Mouse (Mus musculus): ENCODE measurements around the gene Olfr847. TPM values are rescaled to one million over a fixed set of nuclear protein-coding genes. Genes with fewer than 3 reads are reported as not detected.

The Olfr847 gene
- polyA plus RNA-seq (2014; fragmentation: Nextera tagmentation; extraction: Ambion mirVana), result not detected in 2 replicates

DNA sequence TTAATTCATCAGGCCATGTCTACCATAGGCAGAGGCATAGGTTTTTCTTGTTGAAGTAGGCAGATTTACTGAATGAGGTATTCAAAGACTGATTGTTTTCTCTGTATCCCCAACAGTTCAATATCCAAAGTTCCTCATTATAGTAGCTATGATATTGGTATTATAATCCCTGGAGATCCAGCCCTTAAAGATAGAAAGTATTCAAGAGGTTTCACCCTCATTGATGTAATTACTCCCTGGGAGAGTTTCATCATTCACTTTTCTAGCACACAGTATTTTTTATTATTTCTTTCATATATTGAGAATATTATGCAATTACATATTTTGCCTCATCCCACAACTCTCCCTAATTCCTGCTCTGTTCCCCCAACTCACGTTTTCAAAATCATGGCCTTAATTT lies at the start of gene Olfr847:
TSS of gene Olfr847 (minus strand) at position 101 of the 400 bp plus-strand sequence.
- no peak for ATAC-seq (replicated peaks; ENCODE audit: low FRiP score)
- no peaks in the 10 kb centered on the region for H3K4me1 ChIP-seq (replicated peaks; ENCODE audit: control insufficient read depth, insufficient read depth, low read length)
- H3K4me3 ChIP-seq (ENCODE audit: low read depth, low read length), result no peak within 1 kb of the TSS
- no peak within 1 kb of the TSS for H3K27ac ChIP-seq (ENCODE audit: low read depth, low read length)
- H3K4me2 ChIP-seq, result no peak within 1 kb of the TSS
- no peaks in the 10 kb centered on the region for H3K36me3 ChIP-seq (ENCODE audit: control insufficient read depth, insufficient read depth, low read length)
- no peak within 1 kb of the TSS for H3K9ac ChIP-seq (ENCODE audit: low read depth, low read length)
- DNase-seq (ENCODE audit: low spot score), result no peak
- H3K9me3 ChIP-seq (ENCODE audit: control insufficient read depth, low read length), result peaks cover 3% of the 10 kb centered on the region; the same call in 1 of the 2 replicates
- 50% methylated on average over 1 of the region's 1 CpGs for WGBS
- H3K27me3 ChIP-seq (replicated peaks; ENCODE audit: control insufficient read depth, insufficient read depth, low read length), result no peaks in the 10 kb centered on the region

DNA sequence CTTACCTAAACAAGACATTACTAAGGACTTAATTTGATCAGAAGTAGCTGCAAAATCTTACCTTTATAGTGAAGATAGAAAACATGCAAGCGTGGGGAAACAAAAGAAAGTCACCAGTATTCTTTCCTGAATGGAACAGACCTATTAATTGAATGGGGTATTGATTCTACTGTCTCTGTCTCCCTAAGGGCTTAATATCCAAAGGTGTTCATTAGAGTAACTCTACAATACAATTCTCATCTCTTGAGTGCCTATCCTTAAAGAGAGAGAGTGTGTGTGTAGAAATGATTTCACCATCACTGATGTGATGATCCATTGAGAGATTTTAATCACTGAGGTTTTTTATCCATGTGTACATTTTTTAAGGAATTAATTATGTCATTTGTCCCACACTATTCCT lies 14.6 kb downstream of the Olfr847 start, which contains the start of gene Olfr846:
TSS of gene Olfr846 (minus strand) at position 101 of the 400 bp plus-strand sequence.
- Histone ChIP-seq H3K27ac (ENCODE audit: low read depth, low read length) (no peak within 1 kb of the TSS), H3K27me3 (replicated peaks; ENCODE audit: control insufficient read depth, insufficient read depth, low read length) (no peaks in the 10 kb centered on the region), H3K4me3 (ENCODE audit: low read depth, low read length) (no peak within 1 kb of the TSS), H3K36me3 (ENCODE audit: control insufficient read depth, insufficient read depth, low read length) (no peaks in the 10 kb centered on the region), H3K9me3 (ENCODE audit: control insufficient read depth, low read length) (peaks cover 2% of the 10 kb centered on the region; the same call in 1 of the 2 replicates), H3K4me1 (replicated peaks; ENCODE audit: control insufficient read depth, insufficient read depth, low read length) (no peaks in the 10 kb centered on the region), H3K4me2 (no peak within 1 kb of the TSS), H3K9ac (ENCODE audit: low read depth, low read length) (no peak within 1 kb of the TSS)
- no peak for ATAC-seq (replicated peaks; ENCODE audit: low FRiP score)
- 46% methylated on average over 1 of the region's 1 CpGs for WGBS
- no peak for DNase-seq (ENCODE audit: low spot score)

DNA sequence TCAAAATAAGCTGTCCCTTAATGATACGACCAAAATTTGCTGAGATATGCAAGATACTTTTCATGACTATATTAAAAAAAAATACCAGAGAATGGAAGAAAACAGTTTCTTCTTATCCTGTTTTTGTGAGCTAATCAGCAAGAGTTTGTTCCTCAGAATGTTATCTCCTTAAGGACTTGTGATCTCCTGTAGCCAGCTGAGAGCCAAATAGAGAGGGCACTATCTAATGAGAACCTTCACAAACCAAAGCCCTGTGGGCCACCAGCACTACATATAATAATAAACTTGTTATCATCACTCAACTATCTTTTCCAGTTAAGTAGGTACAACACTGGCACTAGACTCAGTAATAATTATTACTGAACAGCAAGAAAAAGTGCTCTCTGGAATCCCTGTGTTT lies 42.3 kb downstream of the Olfr847 start, which contains the start of gene Olfr845:
TSS of gene Olfr845 (plus strand) at position 301 of the 400 bp plus-strand sequence.
- no peak within 1 kb of the TSS for H3K4me3 ChIP-seq (ENCODE audit: low read depth, low read length)
- H3K9ac ChIP-seq (ENCODE audit: low read depth, low read length), result no peak within 1 kb of the TSS
- peaks cover 2% of the 10 kb centered on the region; the same call in 1 of the 2 replicates for H3K9me3 ChIP-seq (ENCODE audit: control insufficient read depth, low read length)
- no peaks in the 10 kb centered on the region for H3K4me1 ChIP-seq (replicated peaks; ENCODE audit: control insufficient read depth, insufficient read depth, low read length)
- H3K27me3 ChIP-seq (replicated peaks; ENCODE audit: control insufficient read depth, insufficient read depth, low read length), result no peaks in the 10 kb centered on the region
- 66% methylated on average over 1 of the region's 1 CpGs for WGBS
- ATAC-seq (replicated peaks; ENCODE audit: low FRiP score) (no peak), DNase-seq (ENCODE audit: low spot score) (no peak)
- no peak within 1 kb of the TSS for H3K27ac ChIP-seq (ENCODE audit: low read depth, low read length)
- H3K4me2 ChIP-seq, result no peak within 1 kb of the TSS
- no peaks in the 10 kb centered on the region for H3K36me3 ChIP-seq (ENCODE audit: control insufficient read depth, insufficient read depth, low read length)

Other genes with a start within 250 kb of the Olfr847 start
- not detected in 2 replicates for gene Olfr837, start 242.4 kb downstream of the Olfr847 start, polyA plus RNA-seq (2014; fragmentation: Nextera tagmentation; extraction: Ambion mirVana)
- 0.01 TPM in 1 of 2 replicates, not detected in the other for gene Olfr839-ps1, start 201.4 kb downstream of the Olfr847 start, polyA plus RNA-seq (2014; fragmentation: Nextera tagmentation; extraction: Ambion mirVana)
- not detected in 2 replicates for gene Olfr843, start 126.7 kb downstream of the Olfr847 start, polyA plus RNA-seq (2014; fragmentation: Nextera tagmentation; extraction: Ambion mirVana)
- gene Olfr844, start 62.3 kb downstream of the Olfr847 start, polyA plus RNA-seq (2014; fragmentation: Nextera tagmentation; extraction: Ambion mirVana), result not detected in 2 replicates
- gene Olfr845, start 42.2 kb downstream of the Olfr847 start, polyA plus RNA-seq (2014; fragmentation: Nextera tagmentation; extraction: Ambion mirVana), result not detected in 2 replicates
- not detected in 2 replicates for gene Olfr846, start 14.7 kb downstream of the Olfr847 start, polyA plus RNA-seq (2014; fragmentation: Nextera tagmentation; extraction: Ambion mirVana)
- gene Olfr849, start 61.6 kb upstream of the Olfr847 start, polyA plus RNA-seq (2014; fragmentation: Nextera tagmentation; extraction: Ambion mirVana), result not detected in 2 replicates
- not detected in 2 replicates for gene Olfr850, start 99.6 kb upstream of the Olfr847 start, polyA plus RNA-seq (2014; fragmentation: Nextera tagmentation; extraction: Ambion mirVana)
- not detected in 2 replicates for gene Olfr851, start 114.6 kb upstream of the Olfr847 start, polyA plus RNA-seq (2014; fragmentation: Nextera tagmentation; extraction: Ambion mirVana)
- not detected in 2 replicates for gene Olfr853, start 162.4 kb upstream of the Olfr847 start, polyA plus RNA-seq (2014; fragmentation: Nextera tagmentation; extraction: Ambion mirVana)
- not detected in 2 replicates for gene Olfr854, start 188.7 kb upstream of the Olfr847 start, polyA plus RNA-seq (2014; fragmentation: Nextera tagmentation; extraction: Ambion mirVana)
- gene Olfr855, start 203.9 kb upstream of the Olfr847 start, polyA plus RNA-seq (2014; fragmentation: Nextera tagmentation; extraction: Ambion mirVana), result not detected in 2 replicates
- 23.7 and 28.4 TPM in 2 replicates for gene Zfp317, start 243.4 kb upstream of the Olfr847 start, polyA plus RNA-seq (2014; fragmentation: Nextera tagmentation; extraction: Ambion mirVana)